Mouse (Mus musculus): ENCODE measurements around the gene Slc36a1. TPM values are rescaled to one million over a fixed set of nuclear protein-coding genes. Genes with fewer than 3 reads are reported as not detected.

Gene Slc36a1
- polyA plus RNA-seq, 1 experiment from 2014 or later = 1.6 TPM

DNA sequence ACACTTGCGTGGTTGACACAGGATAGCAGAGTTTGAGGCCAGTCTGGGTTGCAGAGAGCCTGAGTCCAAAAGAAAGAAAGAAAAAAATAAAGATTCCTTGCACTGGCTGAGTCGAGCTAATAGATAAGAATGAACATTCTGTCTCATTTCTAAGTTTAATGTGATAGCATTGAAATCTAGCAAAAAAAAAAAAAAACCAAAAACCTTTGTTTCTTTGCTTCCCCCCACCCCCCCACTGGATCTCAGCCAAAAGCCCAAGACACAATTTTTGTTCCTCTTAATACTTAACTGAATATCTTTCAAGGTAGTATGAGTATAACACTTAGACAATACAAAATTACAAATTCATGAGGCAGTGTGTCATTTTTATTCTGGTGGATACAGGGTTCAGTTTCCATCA is 4.9 kb downstream of the Slc36a1 start:
- H3K9ac ChIP-seq (ENCODE audit: low read length) = no peak overlapping the region
- H3K4me2 ChIP-seq (ENCODE audit: low read length) = no peak overlapping the region
- peaks cover 5% of the 10 kb centered on the region; the same call in 1 of the 2 replicates for H3K9me3 ChIP-seq (ENCODE audit: control insufficient read depth, low read length)
- H3K4me3 ChIP-seq (ENCODE audit: control insufficient read depth in 1 of 2, insufficient read depth in 1 of 2, low read depth in 1 of 2, low read length in 2 of 2) = no peak overlapping the region
- no peak overlapping the region for H3K27ac ChIP-seq (replicated peaks in 1 of 2; ENCODE audit: control insufficient read depth in 1 of 2, insufficient read depth in 1 of 2, low read depth in 2 of 2, low read length in 2 of 2)
- WGBS = 66% methylated on average over 2 of the region's 2 CpGs
- H3K36me3 ChIP-seq (ENCODE audit: control insufficient read depth, insufficient read depth, low read length) = no peaks in the 10 kb centered on the region
- H3K4me1 ChIP-seq (ENCODE audit: control insufficient read depth in 2 of 2, insufficient read depth in 2 of 2, low read length in 2 of 2) = 0 out of 4 replicates have a peak, but pooled peaks cover 0 to 2% of the 10 kb centered on the region in 2 experiments
- no peak for ATAC-seq (ENCODE audit: insufficient number of reproducible peaks, insufficient read depth, low FRiP score, low read depth)
- H3K27me3 ChIP-seq (ENCODE audit: control insufficient read depth, insufficient read depth, low read length) = no peaks in the 10 kb centered on the region

DNA sequence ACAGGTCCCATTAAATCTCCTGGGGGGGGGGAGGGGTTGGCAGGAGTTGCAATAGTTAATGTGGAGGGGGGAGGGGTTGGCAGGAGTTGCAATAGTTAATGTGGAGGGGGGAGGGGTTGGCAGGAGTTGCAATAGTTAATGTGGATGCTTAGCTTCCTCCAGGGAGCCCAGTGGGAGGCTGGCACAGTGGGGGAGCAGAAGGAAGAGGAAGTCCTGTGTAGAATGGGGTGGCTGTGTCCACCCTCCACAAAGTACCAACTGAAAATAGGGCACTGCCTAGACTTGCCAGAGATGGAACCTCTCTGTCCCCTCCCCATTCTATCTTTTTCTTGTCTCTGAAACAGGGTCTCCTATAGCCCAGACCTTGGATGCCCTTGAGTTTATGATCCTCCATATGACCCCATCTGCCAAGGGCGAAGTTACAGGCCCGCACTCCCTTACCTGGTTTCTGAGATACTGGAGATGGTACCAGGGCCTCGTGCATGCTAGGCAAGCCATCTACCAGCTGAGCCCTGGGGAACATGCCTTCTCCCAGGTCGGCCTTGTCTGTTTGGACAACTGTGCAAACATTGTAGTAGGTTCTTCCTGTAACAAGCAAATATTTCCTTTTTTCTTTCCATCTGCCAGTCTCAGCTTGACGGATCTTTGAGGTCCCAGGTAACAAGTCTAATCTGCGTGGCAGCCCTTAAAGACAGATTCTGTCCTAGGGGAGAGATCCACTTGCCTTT is 5.6 kb downstream of the Slc36a1 start:
- no peak for ATAC-seq (ENCODE audit: insufficient number of reproducible peaks, insufficient read depth, low FRiP score, low read depth)
- Histone ChIP-seq H3K27me3 (ENCODE audit: control insufficient read depth, insufficient read depth, low read length) (no peaks in the 10 kb centered on the region), H3K36me3 (ENCODE audit: control insufficient read depth, insufficient read depth, low read length) (no peaks in the 10 kb centered on the region), H3K9me3 (ENCODE audit: control insufficient read depth, low read length) (peaks cover 5% of the 10 kb centered on the region; the same call in 1 of the 2 replicates), H3K27ac (replicated peaks in 1 of 2; ENCODE audit: control insufficient read depth in 1 of 2, insufficient read depth in 1 of 2, low read depth in 2 of 2, low read length in 2 of 2) (no peak overlapping the region), H3K9ac (ENCODE audit: low read length) (no peak overlapping the region), H3K4me1 (ENCODE audit: control insufficient read depth in 2 of 2, insufficient read depth in 2 of 2, low read length in 2 of 2) (0 out of 4 replicates have a peak, but pooled peaks cover 0 to 2% of the 10 kb centered on the region in 2 experiments), H3K4me2 (ENCODE audit: low read length) (no peak overlapping the region), H3K4me3 (ENCODE audit: control insufficient read depth in 1 of 2, insufficient read depth in 1 of 2, low read depth in 1 of 2, low read length in 2 of 2) (no peak overlapping the region)
- WGBS = 74% methylated on average over 6 of the region's 6 CpGs

DNA sequence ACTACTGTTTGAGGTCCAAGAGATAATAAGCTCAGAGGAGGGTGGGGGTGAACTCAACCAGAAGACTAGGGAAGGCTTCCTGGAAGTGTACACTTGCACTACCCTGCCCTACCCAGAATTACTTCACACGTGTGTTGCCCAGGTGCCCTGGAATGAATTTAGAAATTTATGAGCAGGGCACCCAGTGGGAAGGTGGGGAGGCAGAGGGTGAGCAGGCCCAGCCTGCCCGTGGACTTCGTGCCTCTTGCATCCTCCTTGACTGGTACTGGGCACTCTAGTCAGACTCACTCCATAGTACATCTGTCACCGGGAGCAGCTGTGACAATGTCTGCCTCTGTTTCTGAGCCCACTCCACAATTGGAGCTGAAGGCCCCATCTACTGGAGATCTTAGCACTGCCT is 9.4 kb downstream of the Slc36a1 start:
- WGBS = 78% methylated on average over 4 of the region's 4 CpGs
- H3K36me3 ChIP-seq (ENCODE audit: control insufficient read depth, insufficient read depth, low read length) = no peaks in the 10 kb centered on the region
- no peak overlapping the region for H3K4me3 ChIP-seq (ENCODE audit: control insufficient read depth in 1 of 2, insufficient read depth in 1 of 2, low read depth in 1 of 2, low read length in 2 of 2)
- H3K27me3 ChIP-seq (ENCODE audit: control insufficient read depth, insufficient read depth, low read length) = no peaks in the 10 kb centered on the region
- peaks cover 5% of the 10 kb centered on the region; the same call in 1 of the 2 replicates for H3K9me3 ChIP-seq (ENCODE audit: control insufficient read depth, low read length)
- H3K4me2 ChIP-seq (ENCODE audit: low read length) = no peak overlapping the region
- peaks cover 0 to 5% of the 10 kb centered on the region in 2 experiments; a peak in 1 of 4 replicates for H3K4me1 ChIP-seq (ENCODE audit: control insufficient read depth in 2 of 2, insufficient read depth in 2 of 2, low read length in 2 of 2)
- ATAC-seq (ENCODE audit: insufficient number of reproducible peaks, insufficient read depth, low FRiP score, low read depth) = no peak
- no peak overlapping the region for H3K9ac ChIP-seq (ENCODE audit: low read length)
- no peak overlapping the region for H3K27ac ChIP-seq (replicated peaks in 1 of 2; ENCODE audit: control insufficient read depth in 1 of 2, insufficient read depth in 1 of 2, low read depth in 2 of 2, low read length in 2 of 2)

- H3K27me3 ChIP-seq (ENCODE audit: control insufficient read depth, insufficient read depth, low read length) = no peaks in the 10 kb centered on the region
- H3K36me3 ChIP-seq (ENCODE audit: control insufficient read depth, insufficient read depth, low read length) = 0 out of 2 replicates have a peak, but pooled peaks cover 3% of the 10 kb centered on the region
- ATAC-seq (ENCODE audit: insufficient number of reproducible peaks, insufficient read depth, low FRiP score, low read depth) = no peak
- no peak overlapping the region for H3K27ac ChIP-seq (replicated peaks in 1 of 2; ENCODE audit: control insufficient read depth in 1 of 2, insufficient read depth in 1 of 2, low read depth in 2 of 2, low read length in 2 of 2)
- H3K4me3 ChIP-seq (ENCODE audit: control insufficient read depth in 1 of 2, insufficient read depth in 1 of 2, low read depth in 1 of 2, low read length in 2 of 2) = no peak overlapping the region
- WGBS = 84% methylated on average over 5 of the region's 5 CpGs
- H3K9ac ChIP-seq (ENCODE audit: low read length) = no peak overlapping the region
- peaks cover 5% of the 10 kb centered on the region; the same call in 1 of the 2 replicates for H3K9me3 ChIP-seq (ENCODE audit: control insufficient read depth, low read length)
- no peak overlapping the region for H3K4me2 ChIP-seq (ENCODE audit: low read length)
- peaks cover 0 to 5% of the 10 kb centered on the region in 2 experiments; a peak in 1 of 4 replicates for H3K4me1 ChIP-seq (ENCODE audit: control insufficient read depth in 2 of 2, insufficient read depth in 2 of 2, low read length in 2 of 2)
Observed at GRCm38 (mm10) chr11:55214161-55214560, 10.0 kb downstream of the Slc36a1 start.

GRCm38 (mm10) chr11:55214978-55215377 is 10.8 kb downstream of the Slc36a1 start:
- Histone ChIP-seq H3K27me3 (ENCODE audit: control insufficient read depth, insufficient read depth, low read length) (no peaks in the 10 kb centered on the region), H3K9me3 (ENCODE audit: control insufficient read depth, low read length) (peaks cover 5% of the 10 kb centered on the region; the same call in 1 of the 2 replicates), H3K4me2 (ENCODE audit: low read length) (no peak overlapping the region), H3K36me3 (ENCODE audit: control insufficient read depth, insufficient read depth, low read length) (peaks cover 11% of the 10 kb centered on the region; the same call in 1 of the 2 replicates), H3K27ac (replicated peaks in 1 of 2; ENCODE audit: control insufficient read depth in 1 of 2, insufficient read depth in 1 of 2, low read depth in 2 of 2, low read length in 2 of 2) (no peak overlapping the region), H3K4me1 (ENCODE audit: control insufficient read depth in 2 of 2, insufficient read depth in 2 of 2, low read length in 2 of 2) (peaks cover 0 to 5% of the 10 kb centered on the region in 2 experiments; a peak in 1 of 4 replicates), H3K9ac (ENCODE audit: low read length) (no peak overlapping the region), H3K4me3 (ENCODE audit: control insufficient read depth in 1 of 2, insufficient read depth in 1 of 2, low read depth in 1 of 2, low read length in 2 of 2) (no peak overlapping the region)
- ATAC-seq (ENCODE audit: insufficient number of reproducible peaks, insufficient read depth, low FRiP score, low read depth) = no peak
- 56% methylated on average over 3 of the region's 3 CpGs for WGBS

- peaks cover 19% of the 10 kb centered on the region for H3K36me3 ChIP-seq (ENCODE audit: control insufficient read depth, insufficient read depth, low read length)
- H3K4me3 ChIP-seq (ENCODE audit: control insufficient read depth in 1 of 2, insufficient read depth in 1 of 2, low read depth in 1 of 2, low read length in 2 of 2) = no peak overlapping the region
- H3K27ac ChIP-seq (replicated peaks in 1 of 2; ENCODE audit: control insufficient read depth in 1 of 2, insufficient read depth in 1 of 2, low read depth in 2 of 2, low read length in 2 of 2) = no peak overlapping the region
- H3K9ac ChIP-seq (ENCODE audit: low read length) = no peak overlapping the region
- H3K27me3 ChIP-seq (ENCODE audit: control insufficient read depth, insufficient read depth, low read length) = no peaks in the 10 kb centered on the region
- H3K4me1 ChIP-seq (ENCODE audit: control insufficient read depth in 2 of 2, insufficient read depth in 2 of 2, low read length in 2 of 2) = peaks cover 0 to 5% of the 10 kb centered on the region in 2 experiments; a peak in 1 of 4 replicates
- WGBS = 70% methylated on average over 3 of the region's 4 CpGs
- ATAC-seq (ENCODE audit: insufficient number of reproducible peaks, insufficient read depth, low FRiP score, low read depth) = no peak
- peaks cover 5% of the 10 kb centered on the region; the same call in 1 of the 2 replicates for H3K9me3 ChIP-seq (ENCODE audit: control insufficient read depth, low read length)
- no peak overlapping the region for H3K4me2 ChIP-seq (ENCODE audit: low read length)
Observed at GRCm38 (mm10) chr11:55216061-55216460, 11.9 kb downstream of the Slc36a1 start.

DNA sequence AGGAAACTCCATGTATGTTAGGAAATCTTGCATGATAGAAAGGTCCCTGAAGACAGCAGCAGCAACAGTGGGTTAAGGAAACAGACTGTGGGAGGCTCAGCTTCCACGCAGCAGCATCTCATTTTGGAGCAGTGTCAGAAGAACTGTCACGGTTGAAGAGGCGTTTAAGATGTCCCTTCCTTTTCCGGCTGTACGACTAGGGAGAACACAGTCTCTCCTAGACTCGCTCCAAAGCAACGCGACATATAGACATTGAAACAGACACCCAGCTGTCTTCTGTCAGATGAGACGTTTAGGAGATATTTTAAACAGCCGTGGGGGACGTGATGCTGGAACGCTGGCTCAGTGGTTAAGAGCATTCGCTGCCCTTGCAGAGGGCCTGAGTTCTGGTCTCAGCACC is 12.7 kb downstream of the Slc36a1 start:
- H3K4me2 ChIP-seq (ENCODE audit: low read length) = no peak overlapping the region
- no peak for ATAC-seq (ENCODE audit: insufficient number of reproducible peaks, insufficient read depth, low FRiP score, low read depth)
- no peak overlapping the region for H3K27ac ChIP-seq (replicated peaks in 1 of 2; ENCODE audit: control insufficient read depth in 1 of 2, insufficient read depth in 1 of 2, low read depth in 2 of 2, low read length in 2 of 2)
- 74% methylated on average over 13 of the region's 13 CpGs for WGBS
- peaks cover 5% of the 10 kb centered on the region; the same call in 1 of the 2 replicates for H3K9me3 ChIP-seq (ENCODE audit: control insufficient read depth, low read length)
- H3K4me3 ChIP-seq (ENCODE audit: control insufficient read depth in 1 of 2, insufficient read depth in 1 of 2, low read depth in 1 of 2, low read length in 2 of 2) = no peak overlapping the region
- H3K4me1 ChIP-seq (ENCODE audit: control insufficient read depth in 2 of 2, insufficient read depth in 2 of 2, low read length in 2 of 2) = peaks cover 0 to 5% of the 10 kb centered on the region in 2 experiments; a peak in 1 of 4 replicates
- H3K27me3 ChIP-seq (ENCODE audit: control insufficient read depth, insufficient read depth, low read length) = no peaks in the 10 kb centered on the region
- no peak overlapping the region for H3K9ac ChIP-seq (ENCODE audit: low read length)
- peaks cover 25% of the 10 kb centered on the region for H3K36me3 ChIP-seq (ENCODE audit: control insufficient read depth, insufficient read depth, low read length)

All from heart, embryonic 14.5 days (tissue).